Mouse (Mus musculus): Measurements from ENCODE around the gene Dlk1. TPM values are rescaled to one million over a fixed set of nuclear protein-coding genes. Genes with fewer than 3 reads are reported as not detected.

Dlk1 gene
- polyA plus RNA-seq (2017; shearing (Covaris generic)): not detected

DNA sequence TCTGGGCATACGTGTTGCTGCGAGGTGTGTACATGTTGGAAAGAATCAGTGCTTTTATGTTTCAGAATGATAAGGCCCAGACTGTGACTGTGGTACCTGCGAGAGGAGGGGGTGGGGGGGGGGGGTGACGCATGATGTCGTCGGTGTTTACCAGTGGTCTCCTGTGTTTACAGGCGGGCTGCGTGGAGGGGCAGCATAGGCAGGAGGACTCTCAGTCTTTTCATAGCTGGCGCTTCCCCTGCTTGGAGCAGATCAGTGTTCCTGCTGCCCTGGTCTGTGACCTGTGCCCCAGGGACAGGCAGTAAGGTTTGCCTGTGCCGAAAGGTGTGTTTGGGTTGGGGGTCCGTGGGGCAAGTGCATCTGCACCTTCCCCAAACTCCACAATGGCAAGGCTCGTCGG, at the start of gene Dlk1:
Gene Dlk1 (plus strand): TSS at position 232 of the 400 bp plus-strand sequence.

Other genes starting within 250 kb of the Dlk1 start
- not detected for gene Rtl1, start 147.5 kb downstream of the Dlk1 start, polyA plus RNA-seq (2017; shearing (Covaris generic))

Data from effector memory CD4-positive, alpha-beta T cell, adult 5 months (primary cell).